Mouse (Mus musculus) brain, embryonic 14.5 days (tissue): ENCODE measurements at regions not wholly inside any gene's neighbourhood (a gene's known extent, or its start where the extent isn't known, plus 50 kb on each side); places are given as distances from the start of the nearest gene placed in this dataset.

Experiments used
- CTCF ChIP-seq: fragments of 200-500 bp; IDR thresholded peaks from 2 replicates; pipeline ENCODE4 v1.5.1; 2012; ENCODE audit warnings: inconsistent platforms, mild to moderate bottlenecking, moderate library complexity, borderline replicate concordance; ENCODE audit not compliant: insufficient read depth, insufficient read length; ENCODE audit errors: extremely low read depth
- POLR2A ChIP-seq: fragments of 200-500 bp; IDR thresholded peaks from 2 replicates; pipeline ENCODE4 v1.6.1; 2012; ENCODE audit warnings: mild to moderate bottlenecking, inconsistent platforms, borderline replicate concordance; ENCODE audit not compliant: poor library complexity, insufficient read depth, insufficient read length, severe bottlenecking; ENCODE audit errors: extremely low read depth

DNA sequence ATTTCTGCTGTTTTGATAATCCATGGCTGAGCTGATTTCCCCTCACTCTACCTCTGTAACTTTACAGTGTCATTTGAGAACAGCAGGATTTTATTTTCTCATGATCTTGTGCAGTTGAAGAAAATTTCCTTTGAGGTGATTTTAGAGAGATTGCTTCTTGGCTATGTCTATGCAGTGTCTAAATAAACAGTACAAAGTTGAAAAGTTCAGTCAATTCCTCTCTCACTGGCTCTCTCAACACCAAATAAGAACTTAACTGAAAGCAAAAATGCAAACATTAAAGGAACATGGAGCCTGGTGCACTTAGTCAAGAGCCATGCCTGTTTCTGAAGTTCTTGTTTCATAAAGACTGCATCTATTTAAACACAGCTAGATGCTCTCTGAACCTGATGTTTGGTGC is 254.7 kb downstream of the Tfec start:
- TF ChIP-seq CTCF (no peak), POLR2A (no peak)
